ENCODE assay signal across 8 mouse cellular contexts in genomic region chr12:56534651-56535326, GRCm38 (mm10). TPM values are rescaled to one million over a fixed set of nuclear protein-coding genes. Genes with fewer than 3 reads are reported as not detected.
DNase-seq lines count a peak whose midpoint lies in the region; ATAC-seq and TF ChIP-seq lines count a peak whose summit lies in the region.
"Had no signal": no experiment of that assay in that cellular context is flagged by ENCODE, and none has a peak within 500 bp of the region (broad histone marks: within the 10 kb centered on the region; RNA-seq: fewer than 3 reads in every experiment).

No protein-coding gene starts in this region.

- no peak overlapping the region for H3K27ac ChIP-seq in embryonic facial prominence, embryonic 14.5 days (replicated peaks; ENCODE audit: low read depth, low read length)
- H3K27ac ChIP-seq in limb, embryonic 12.5 days, result no peak overlapping the region
- H3K27ac ChIP-seq in midbrain, embryonic 14.5 days (replicated peaks; ENCODE audit: low read depth, low read length), result peak overlapping the region; percentile 20; the same call in 1 of the 2 replicates

- H3K36me3 ChIP-seq in embryonic facial prominence, embryonic 14.5 days (ENCODE audit: control insufficient read depth, insufficient read depth, low read length), result no peaks in the 10 kb centered on the region
- H3K36me3 ChIP-seq in limb, embryonic 12.5 days, result no peaks in the 10 kb centered on the region
- H3K36me3 ChIP-seq in midbrain, embryonic 14.5 days (ENCODE audit: control insufficient read depth, insufficient read depth, low read length), result no peaks in the 10 kb centered on the region

- no peaks in the 10 kb centered on the region for H3K9me3 ChIP-seq in embryonic facial prominence, embryonic 14.5 days (ENCODE audit: control insufficient read depth, low read length)
- H3K9me3 ChIP-seq in limb, embryonic 12.5 days, result no peaks in the 10 kb centered on the region
- no peaks in the 10 kb centered on the region for H3K9me3 ChIP-seq in midbrain, embryonic 14.5 days (ENCODE audit: control insufficient read depth, low read length)

- peaks cover 98% of the 10 kb centered on the region for H3K27me3 ChIP-seq in embryonic facial prominence, embryonic 14.5 days (replicated peaks; ENCODE audit: control insufficient read depth, insufficient read depth, low read length)
- peaks cover 96% of the 10 kb centered on the region for H3K27me3 ChIP-seq in limb, embryonic 12.5 days
- H3K27me3 ChIP-seq in midbrain, embryonic 14.5 days (ENCODE audit: control insufficient read depth, insufficient read depth, low read length), result peaks cover 96% of the 10 kb centered on the region

- H3K4me3 ChIP-seq in embryonic facial prominence, embryonic 14.5 days (ENCODE audit: low read depth, low read length), result peak overlapping the region; percentile 37
- H3K4me3 ChIP-seq in limb, embryonic 12.5 days (replicated peaks), result peak overlapping the region; percentile 34
- H3K4me3 ChIP-seq in midbrain, embryonic 14.5 days (replicated peaks; ENCODE audit: low read depth, low read length), result peak overlapping the region; percentile 25

- WGBS in embryonic facial prominence, embryonic 14.5 days, result under 1% methylated on average over 42 of the region's 62 CpGs
- WGBS in limb, embryonic 12.5 days, result under 1% methylated on average over 62 of the region's 62 CpGs
- under 1% methylated on average over 62 of the region's 62 CpGs for WGBS in midbrain, embryonic 14.5 days

- peak; percentile 66 for DNase-seq in brain, embryonic 14.5 days (ENCODE audit: low read depth)
- no peak for DNase-seq in embryonic facial prominence, embryonic 14.5 days (ENCODE audit: low spot score)
- peak; percentile 50 for DNase-seq in midbrain, embryonic 14.5 days
- DNase-seq in spleen, adult 18-20 months, result no peak
- DNase-seq in spleen, postnatal 10 days (ENCODE audit: low spot score in 2 of 2), result no peak

- H3K4me1 ChIP-seq in embryonic facial prominence, embryonic 14.5 days (ENCODE audit: control insufficient read depth, insufficient read depth, low read length), result no peaks in the 10 kb centered on the region
- H3K4me1 ChIP-seq in limb, embryonic 12.5 days (replicated peaks), result peaks cover 22% of the 10 kb centered on the region
- 0 out of 2 replicates have a peak, but pooled peaks cover 6% of the 10 kb centered on the region for H3K4me1 ChIP-seq in midbrain, embryonic 14.5 days (ENCODE audit: control insufficient read depth, insufficient read depth, low read length)

- peak overlapping the region; percentile 55 for H3K4me2 ChIP-seq in embryonic facial prominence, embryonic 14.5 days (ENCODE audit: low read depth, low read length)
- peak overlapping the region; percentile 54 for H3K4me2 ChIP-seq in limb, embryonic 12.5 days
- peak overlapping the region; percentile 38 for H3K4me2 ChIP-seq in midbrain, embryonic 14.5 days (ENCODE audit: low read length)

- TF ChIP-seq CTCF in brain, embryonic 14.5 days (IDR thresholded peaks at IDR 0.05; ENCODE audit: borderline replicate concordance, extremely low read depth, insufficient read depth, insufficient read length), result no peak

- ATAC-seq in embryonic facial prominence, embryonic 14.5 days (ENCODE audit: low read depth), result no peak
- ATAC-seq in limb, embryonic 12.5 days (ENCODE audit: insufficient number of reproducible peaks, insufficient read depth, low FRiP score, low TSS enrichment, low read depth), result peak; percentile 42; the same call in 1 of the 2 replicates
- ATAC-seq in midbrain, embryonic 14.5 days (ENCODE audit: low FRiP score, low TSS enrichment), result peak; percentile 39; the same call in 1 of the 2 replicates
- ATAC-seq in inflammation-experienced regulatory T-cells, adult 6 months, result no peak

- H3K9ac ChIP-seq in embryonic facial prominence, embryonic 14.5 days (ENCODE audit: low read depth, low read length), result no peak overlapping the region
- 0 out of 2 replicates have a peak overlapping the region, but pooled peaks have one; percentile 23 for H3K9ac ChIP-seq in limb, embryonic 12.5 days (replicated peaks)
- no peak overlapping the region for H3K9ac ChIP-seq in midbrain, embryonic 14.5 days (replicated peaks; ENCODE audit: low read length)

- TF ChIP-seq POLR2A in brain, embryonic 14.5 days (IDR thresholded peaks at IDR 0.05; ENCODE audit: borderline replicate concordance, extremely low read depth, insufficient read depth, insufficient read length, poor library complexity, severe bottlenecking), result no peak

RNA-seq across cellular contexts. Expression of gene Nkx2-1, which starts 1.9 kb away (rescaled TPM):
- 29.4 and 75.7 TPM in 2 replicates for polyA plus RNA-seq in brain, embryonic 14.5 days (2012; rRNA removed)
- polyA plus RNA-seq in embryonic facial prominence, embryonic 14.5 days (2014; fragmentation: Nextera tagmentation; extraction: Ambion mirVana), result 0.73 and 0.99 TPM in 2 replicates
- not detected in 2 replicates for polyA plus RNA-seq in limb, embryonic 12.5 days (2016; fragmentation: Nextera tagmentation; extraction: Ambion mirVana)
- 0.24 TPM in 1 of 2 replicates, not detected in the other for polyA plus RNA-seq in midbrain, embryonic 14.5 days (2014; fragmentation: Nextera tagmentation; extraction: Ambion mirVana)
- not detected for polyA plus RNA-seq in inflammation-experienced regulatory T-cells, adult 6 months (2017; shearing (Covaris generic))
- polyA plus RNA-seq: spleen, adult 2 months had no signal

Comparison
In these comparisons a context has a peak if more than half of its experiments do, and no peak if none do; other contexts are left out.
1. DNase-seq: peak in brain, embryonic 14.5 days (single experiment) and midbrain, embryonic 14.5 days (single experiment); none in embryonic facial prominence, embryonic 14.5 days (single experiment), spleen, adult 18-20 months (0 of 2) and spleen, postnatal 10 days (0 of 2).
2. ATAC-seq: peak in limb, embryonic 12.5 days (single experiment) and midbrain, embryonic 14.5 days (single experiment); none in embryonic facial prominence, embryonic 14.5 days (single experiment) and inflammation-experienced regulatory T-cells, adult 6 months (single experiment).
3. RNA of gene Nkx2-1, which starts 1.9 kb away (polyA plus RNA-seq): 29.4 to 75.7 TPM in brain, embryonic 14.5 days; 0.73 to 0.99 TPM in embryonic facial prominence, embryonic 14.5 days, 0.24 TPM in midbrain, embryonic 14.5 days, not detected in limb, embryonic 12.5 days and not detected in inflammation-experienced regulatory T-cells, adult 6 months; every median in the first group is over 10 times any median in the second.
4. Peak in every context shown above with its lines, with median percentiles within 50 percentile points of each other: H3K4me2 ChIP-seq and H3K4me3 ChIP-seq.